Mouse (Mus musculus) MEL (cell line): Measurements from ENCODE around the gene Stx5a. TPM values are rescaled to one million over a fixed set of nuclear protein-coding genes. Genes with fewer than 3 reads are reported as not detected.
A peak's percentile ranks its signal among the peaks of the same experiment; 100 is the strongest.

Source experiments
- DNase-seq: peaks from one replicate; pipeline ENCODE4 v3.0.0; 2011; ENCODE audit warnings: low read depth, low spot score
- H3K27ac ChIP-seq: 2 replicates; pipeline ENCODE4 v1.5.1; 2012; ENCODE audit warnings: low read depth, mild to moderate bottlenecking, control low read depth, low read length, moderate library complexity; ENCODE audit not compliant: control insufficient read depth
- H3K27me3 ChIP-seq, 2 experiments: fragments of 150-350 bp in 1 of 2; sonication (generic) in 1 of 2; 2 replicates each; pipeline ENCODE4 v1.6.1; 2012; ENCODE audit warnings: low read length in 2 of 2, mild to moderate bottlenecking in 2 of 2, improper control_type of control experiment in 1 of 2, moderate library complexity in 1 of 2; ENCODE audit not compliant: insufficient read depth in 2 of 2, control insufficient read depth in 1 of 2
- H3K36me3 ChIP-seq, 2 experiments: 2 replicates each; pipeline ENCODE4 v1.6.1; 2012 to 2014; ENCODE audit warnings: low read length in 2 of 2, improper control_type of control experiment in 1 of 2, inconsistent platforms in 1 of 2, mild to moderate bottlenecking in 1 of 2; ENCODE audit not compliant: insufficient read depth in 2 of 2, control insufficient read depth in 1 of 2
- H3K4me1 ChIP-seq, 2 experiments: fragments of 150-350 bp in 1 of 2; sonication (generic) in 1 of 2; 2 replicates each; pipeline ENCODE4 v1.6.1; 2012; ENCODE audit warnings: low read length in 2 of 2, improper control_type of control experiment in 1 of 2, mild to moderate bottlenecking in 1 of 2; ENCODE audit not compliant: insufficient read depth in 2 of 2, control insufficient read depth in 1 of 2
- H3K4me3 ChIP-seq, 2 experiments: fragments of 150-350 bp in 1 of 2; sonication (generic) in 1 of 2; 2 replicates each; pipeline ENCODE4 v1.5.1; 2012; ENCODE audit warnings: low read depth in 2 of 2, low read length in 2 of 2, mild to moderate bottlenecking in 2 of 2, moderate library complexity in 2 of 2, control low read depth in 1 of 2, improper control_type of control experiment in 1 of 2; ENCODE audit not compliant: control insufficient read depth in 1 of 2, insufficient read depth in 1 of 2
- H3K79me2 ChIP-seq: 2 replicates; pipeline ENCODE4 v1.6.1; 2012; ENCODE audit warnings: mild to moderate bottlenecking, low read length, moderate library complexity; ENCODE audit not compliant: control insufficient read depth, poor library complexity, insufficient read depth
- H3K9ac ChIP-seq: 2 replicates; pipeline ENCODE4 v1.6.1; 2012; ENCODE audit warnings: low read depth, mild to moderate bottlenecking, control low read depth, low read length, moderate library complexity; ENCODE audit not compliant: control insufficient read depth, poor library complexity, severe bottlenecking
- H3K9me3 ChIP-seq: fragments of 150-350 bp; sonication (generic); replicated peaks from 2 replicates; pipeline ENCODE4 v1.6.1; 2012; ENCODE audit warnings: mild to moderate bottlenecking, low read length, improper control_type of control experiment, moderate library complexity; ENCODE audit not compliant: insufficient read depth
- CHD1 ChIP-seq: IDR thresholded peaks from 2 replicates; pipeline ENCODE4 v1.6.1; 2012; ENCODE audit warnings: low read depth, mild to moderate bottlenecking, inconsistent platforms, low read length, improper control_type of control experiment
- CHD2 ChIP-seq: IDR thresholded peaks from 2 replicates; pipeline ENCODE4 v1.6.1; 2011; ENCODE audit warnings: low read length, improper control_type of control experiment
- ETS1 ChIP-seq: IDR thresholded peaks from 2 replicates; pipeline ENCODE4 v1.6.1; 2012; ENCODE audit warnings: low read depth, mild to moderate bottlenecking, inconsistent platforms, low read length, improper control_type of control experiment, moderate library complexity
- GABPA ChIP-seq: IDR thresholded peaks from 2 replicates; pipeline ENCODE4 v1.6.1; 2012; ENCODE audit warnings: low read depth, mild to moderate bottlenecking, inconsistent platforms, low read length, improper control_type of control experiment, moderate library complexity
- HCFC1 ChIP-seq: IDR thresholded peaks from 2 replicates; pipeline ENCODE4 v1.6.1; 2012; ENCODE audit warnings: low read depth, mild to moderate bottlenecking, inconsistent platforms, low read length, improper control_type of control experiment, moderate library complexity
- JUND ChIP-seq: IDR thresholded peaks from 2 replicates; pipeline ENCODE4 v1.6.1; 2011; ENCODE audit warnings: low read depth, mild to moderate bottlenecking, improper control_type of control experiment, low read length
- KAT2A ChIP-seq: conservative IDR thresholded peaks from 2 replicates; pipeline ENCODE4 v1.6.1; 2012; ENCODE audit warnings: low read depth, low read length, improper control_type of control experiment, inconsistent platforms
- MAX ChIP-seq: IDR thresholded peaks from 2 replicates; pipeline ENCODE4 v1.6.1; 2011; ENCODE audit warnings: low read length, improper control_type of control experiment
- MXI1 ChIP-seq: IDR thresholded peaks from 2 replicates; pipeline ENCODE4 v1.6.1; 2011; ENCODE audit warnings: mild to moderate bottlenecking, low read depth, low read length, improper control_type of control experiment
- MYC ChIP-seq: IDR thresholded peaks from 2 replicates; pipeline ENCODE4 v1.6.1; 2011; ENCODE audit warnings: low read depth, mild to moderate bottlenecking, low read length, improper control_type of control experiment, moderate library complexity
- POLR2A ChIP-seq, 2 experiments: IDR thresholded peaks; 2 replicates each; pipeline ENCODE4 v1.6.1; 2011 to 2012; ENCODE audit warnings: low read length in 2 of 2, mild to moderate bottlenecking in 2 of 2, control low read depth in 1 of 2, improper control_type of control experiment in 1 of 2, low read depth in 1 of 2, moderate library complexity in 1 of 2; ENCODE audit not compliant: control insufficient read depth in 1 of 2, insufficient read depth in 1 of 2, poor library complexity in 1 of 2
- POLR2AphosphoS2 ChIP-seq: IDR thresholded peaks from 2 replicates; pipeline ENCODE4 v1.6.1; 2011; ENCODE audit warnings: low read length, improper control_type of control experiment
- POLR2AphosphoS5 ChIP-seq: IDR thresholded peaks from 2 replicates; pipeline ENCODE4 v1.6.1; 2012; ENCODE audit warnings: low read depth, borderline replicate concordance, mild to moderate bottlenecking, inconsistent platforms, low read length, moderate library complexity, mixed read lengths
- SIN3A ChIP-seq: IDR thresholded peaks from 2 replicates; pipeline ENCODE4 v1.6.1; 2012; ENCODE audit warnings: low read length, improper control_type of control experiment, inconsistent platforms
- TBP ChIP-seq: IDR thresholded peaks from 2 replicates; pipeline ENCODE4 v1.8.0; 2011; ENCODE audit warnings: low read depth, low read length, improper control_type of control experiment
- UBTF ChIP-seq: IDR thresholded peaks from 2 replicates; pipeline ENCODE4 v1.6.1; 2012; ENCODE audit warnings: low read depth, mild to moderate bottlenecking, inconsistent platforms, low read length, improper control_type of control experiment, moderate library complexity, borderline replicate concordance; ENCODE audit not compliant: insufficient read depth
- polyA plus RNA-seq, 2 experiments: library from polyadenylated mRNA; stranded (reverse) in 1 of 2; unstranded in 1 of 2; fragments of >175 nt in 1 of 2; fragments of >200 nt in 1 of 2; gene quantifications; 2 replicates each; pipeline versions ENCODE4 v1.2.1 to v1.2.4; 2012; ENCODE audit warnings: low replicate concordance in 2 of 2, low read depth in 1 of 2; ENCODE audit not compliant: insufficient read length in 2 of 2, insufficient read depth in 1 of 2, missing spikeins in 1 of 2
- total RNA-seq: library from RNA; depleted of rRNA; stranded (reverse); fragments of 300-350 nt; gene quantifications from 2 replicates; pipeline ENCODE4 v1.2.3, GENCODE M21; 2012

The Stx5a gene
- total and polyA plus RNA-seq, 3 experiments = 28.7 to 50.0 TPM; not detected in 1

GRCm38 (mm10) chr19:8710057-8710456 lies 31.2 kb upstream of the Stx5a start:
- peaks cover 19 to 26% of the 10 kb centered on the region in 2 experiments for H3K36me3 ChIP-seq
- H3K27ac ChIP-seq = no peak overlapping the region
- peaks cover 5 to 14% of the 10 kb centered on the region in 2 experiments; a peak in 3 of 4 replicates for H3K4me1 ChIP-seq
- peaks cover 34% of the 10 kb centered on the region for H3K79me2 ChIP-seq
- TF ChIP-seq POLR2AphosphoS5 (no peak), JUND (no peak), CHD2 (no peak)
- H3K9me3 ChIP-seq = no peaks in the 10 kb centered on the region
- no peak overlapping the region for H3K9ac ChIP-seq
- no peak for DNase-seq
- no peak overlapping the region for H3K4me3 ChIP-seq
- no peaks in the 10 kb centered on the region for H3K27me3 ChIP-seq

GRCm38 (mm10) chr19:8711506-8711905 lies 29.7 kb upstream of the Stx5a start:
- DNase-seq = no peak
- Histone ChIP-seq H3K4me1 (peaks cover 5 to 27% of the 10 kb centered on the region in 2 experiments; a peak in 3 of 4 replicates), H3K36me3 (peaks cover 19 to 28% of the 10 kb centered on the region in 2 experiments), H3K27ac (peak overlapping the region; percentile 91), H3K79me2 (peaks cover 34% of the 10 kb centered on the region), H3K9ac (peak overlapping the region; percentile 90), H3K4me3 (peak overlapping the region; percentile 82 to 88)
- TF ChIP-seq CHD2 = no peak
- TF ChIP-seq GABPA = no peak
- no peak for TF ChIP-seq UBTF
- TF ChIP-seq SIN3A = no peak; the same call in 1 of the 2 replicates
- TF ChIP-seq POLR2A (IDR thresholded peaks at IDR 0.05; ENCODE audit: control insufficient read depth in 1 of 2, insufficient read depth in 1 of 2, low read depth in 1 of 2, low read length in 2 of 2, poor library complexity in 1 of 2) = no peak
- no peak for TF ChIP-seq HCFC1
- TF ChIP-seq, all 39 proteins: peak for 0
- no peaks in the 10 kb centered on the region for H3K9me3 ChIP-seq
- H3K27me3 ChIP-seq = no peaks in the 10 kb centered on the region

GRCm38 (mm10) chr19:8711949-8712869 lies 29.0 kb upstream of the Stx5a start:
- peaks cover 19 to 33% of the 10 kb centered on the region in 2 experiments for H3K36me3 ChIP-seq
- H3K9me3 ChIP-seq = no peaks in the 10 kb centered on the region
- peaks cover 34% of the 10 kb centered on the region for H3K79me2 ChIP-seq
- TF ChIP-seq MYC = no peak
- TF ChIP-seq MXI1 = peak; percentile 65; the same call in 1 of the 2 replicates
- TF ChIP-seq CHD1 = peak; percentile 95; the same call in 1 of the 2 replicates
- TF ChIP-seq MAX = 0 out of 2 replicates have a peak, but pooled peaks have one; percentile 14
- TF ChIP-seq POLR2AphosphoS2 = peak; percentile 71; the same call in 1 of the 2 replicates
- peak; percentile 60 for TF ChIP-seq ETS1
- peak; percentile 67 for TF ChIP-seq TBP
- peak; percentile 64 for TF ChIP-seq SIN3A
- no peak for TF ChIP-seq KAT2A
- H3K27me3 ChIP-seq = no peaks in the 10 kb centered on the region
- H3K9ac ChIP-seq = peak overlapping the region; percentile 90
- peak overlapping the region; percentile 91 for H3K27ac ChIP-seq
- H3K4me1 ChIP-seq = peaks cover 5 to 31% of the 10 kb centered on the region in 2 experiments; a peak in 3 of 4 replicates
- peak overlapping the region; percentile 82 to 88 for H3K4me3 ChIP-seq
- DNase-seq = peak; percentile 78
